Mouse (Mus musculus): ENCODE measurements at regions not wholly inside any gene's neighbourhood (a gene's known extent, or its start where the extent isn't known, plus 50 kb on each side); places are given as distances from the start of the nearest gene placed in this dataset.

DNA sequence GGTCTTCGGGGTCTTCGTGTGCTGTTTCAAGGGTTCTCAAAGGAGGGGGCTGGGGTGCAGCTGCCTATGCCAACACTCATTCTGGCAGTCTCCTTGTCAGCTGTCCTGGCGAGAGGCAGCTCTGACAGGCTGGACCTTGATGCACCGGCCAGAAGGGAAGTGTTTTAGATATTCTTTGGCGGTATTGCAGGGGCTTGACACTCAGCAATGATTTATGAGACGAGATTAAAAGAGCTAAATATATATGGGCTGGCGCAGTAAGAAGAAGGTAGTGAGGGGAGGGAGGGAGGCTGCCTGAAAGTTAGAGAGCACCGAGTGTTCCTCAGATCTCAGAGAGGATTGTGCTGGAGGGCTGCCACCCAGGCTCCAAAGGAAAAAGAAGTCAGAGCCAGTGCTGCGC lies 50.2 kb upstream of the Pdzd8 start:
- peak in 1 of 2 experiments; percentile 29 for DNase-seq (ENCODE audit: low spot score in 2 of 2)

DNA sequence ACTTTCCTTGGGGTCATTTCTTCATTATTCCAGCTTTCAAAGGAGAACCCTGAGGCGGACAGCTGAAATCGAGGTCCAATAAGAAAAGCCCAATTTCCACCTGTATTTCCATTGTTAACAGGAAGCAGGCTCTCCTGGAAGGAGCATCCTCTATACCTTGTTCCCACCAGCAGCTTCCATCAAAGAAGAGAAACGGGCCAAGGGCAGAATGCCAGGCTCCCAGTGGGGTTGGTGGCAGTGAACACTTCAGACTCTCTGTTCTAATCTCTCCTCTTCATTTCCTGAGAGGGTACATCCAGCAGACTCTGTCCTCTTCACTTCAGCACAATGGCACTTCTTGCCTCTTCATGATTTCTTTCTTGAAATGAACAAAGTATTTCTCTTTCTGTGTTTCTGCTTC lies 50.9 kb upstream of the Pdzd8 start:
- DNase-seq (ENCODE audit: low spot score in 2 of 2) = no peak

DNA sequence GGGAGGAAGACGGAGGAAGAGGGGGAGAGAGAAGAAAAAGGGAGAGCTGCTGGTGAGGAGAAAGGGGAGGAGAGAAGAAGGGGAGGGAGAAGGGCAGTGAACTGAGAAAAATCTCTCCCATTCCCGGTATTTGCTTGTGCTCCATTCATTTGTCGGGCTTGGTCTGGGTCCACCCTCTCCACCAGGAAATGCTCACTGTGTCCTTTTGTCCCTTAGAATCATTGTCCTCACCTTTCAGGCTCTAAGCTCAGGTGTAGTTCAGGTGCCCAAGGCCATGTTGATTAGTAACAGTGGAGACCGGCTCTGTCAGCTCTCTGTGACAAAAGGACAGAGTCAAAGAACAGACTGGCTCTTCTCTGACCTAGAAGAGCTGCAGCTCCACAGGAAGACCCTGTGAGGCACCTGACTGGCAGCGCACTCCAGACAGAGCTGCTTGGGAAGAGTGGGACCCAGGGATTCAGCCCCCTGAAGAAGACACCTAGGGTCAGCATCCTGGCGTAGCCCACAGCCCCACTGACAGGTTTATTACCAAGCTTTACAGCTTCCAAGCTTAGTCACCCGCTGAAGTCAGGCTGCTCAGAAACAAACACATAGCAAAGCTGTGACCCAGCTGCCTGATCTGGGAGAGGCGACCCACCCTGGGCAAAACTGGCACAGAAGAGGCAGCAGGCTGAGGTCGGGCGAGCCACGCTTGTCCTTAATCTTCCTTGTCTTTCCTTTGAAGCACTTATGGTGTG lies 54.4 kb upstream of the Pdzd8 start:
- DNase-seq (ENCODE audit: low spot score in 2 of 2) = no peak

DNA sequence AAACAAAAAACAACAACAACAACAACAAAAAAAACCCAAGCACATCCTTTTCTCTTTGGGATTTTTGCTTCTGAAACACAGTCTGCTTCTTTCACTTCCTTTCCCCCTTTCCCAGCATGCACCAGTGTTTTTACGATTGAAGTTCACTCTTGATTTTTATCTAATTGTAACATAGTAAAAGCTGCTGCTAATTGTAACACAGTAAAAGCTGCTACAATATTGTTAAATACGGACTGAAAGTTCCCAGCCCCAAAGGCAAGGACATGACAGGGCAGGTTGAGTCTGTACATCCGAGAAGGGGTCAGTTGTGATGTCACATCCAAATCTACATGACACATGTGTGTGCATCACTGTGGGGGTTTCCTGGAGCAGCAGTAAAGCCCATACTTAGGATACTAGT lies 55.7 kb upstream of the Pdzd8 start:
- no peak for DNase-seq (ENCODE audit: low spot score in 2 of 2)

DNA sequence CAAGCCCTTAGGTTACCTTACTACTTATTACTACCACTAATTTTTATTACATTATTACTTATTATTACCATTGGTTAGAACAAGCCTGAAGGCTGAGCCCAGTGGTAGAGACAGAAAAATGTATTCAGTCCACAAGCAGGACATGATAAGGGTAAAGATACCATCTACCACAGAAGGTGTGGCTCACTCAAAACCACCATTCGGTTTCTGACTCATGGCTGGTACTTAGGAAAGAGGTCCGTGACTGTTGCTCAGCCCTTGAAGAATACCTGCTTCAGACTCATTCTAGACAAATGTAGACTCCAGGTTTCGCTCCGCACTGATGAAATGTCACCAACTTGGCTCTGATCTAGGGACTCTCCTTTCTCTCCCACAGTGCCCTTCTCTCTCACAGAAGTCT lies 56.1 kb upstream of the Emx2 start:
- DNase-seq (ENCODE audit: low spot score in 2 of 2) = no peak

DNA sequence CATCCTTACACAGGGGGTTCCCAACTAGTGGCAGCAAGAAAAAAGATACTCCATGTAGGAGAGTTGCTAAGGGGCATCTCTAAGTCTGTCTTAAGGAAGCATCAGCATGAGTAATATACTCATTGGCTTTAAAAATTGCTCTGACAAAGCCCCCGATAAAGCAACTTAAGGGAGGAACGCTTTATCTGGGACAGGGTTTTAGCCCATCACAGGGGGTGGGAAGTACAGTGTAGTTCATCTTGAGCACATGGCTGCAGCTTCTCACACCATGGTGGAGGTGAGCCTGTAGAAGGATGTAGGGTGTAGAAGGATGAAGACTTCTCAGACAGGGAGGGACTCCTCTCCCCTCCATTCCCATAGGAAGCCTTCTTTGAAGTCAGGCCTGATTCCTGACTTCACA lies 54.1 kb upstream of the Emx2 start:
- no peak for DNase-seq (ENCODE audit: low spot score in 2 of 2)

DNA sequence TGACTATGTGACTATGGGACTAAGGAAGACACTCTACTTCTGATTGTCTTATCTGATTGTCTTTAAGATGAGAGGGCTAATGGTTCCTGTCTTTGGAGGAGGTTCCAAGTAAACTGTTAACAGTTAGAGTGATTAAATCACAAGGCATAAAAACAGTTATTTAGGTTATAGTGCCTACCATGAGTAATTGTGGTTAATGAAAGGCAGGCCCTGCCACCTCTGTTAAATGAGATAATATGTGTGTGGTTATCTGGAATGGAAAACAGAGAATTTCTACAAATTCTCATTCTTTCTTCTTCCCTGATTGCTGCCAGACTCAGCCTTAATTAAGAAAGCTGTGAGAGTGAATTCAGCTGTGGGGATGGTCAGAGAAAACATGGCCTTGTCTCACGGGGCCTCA lies 53.4 kb upstream of the Emx2 start:
- DNase-seq (ENCODE audit: low spot score in 2 of 2) = no peak

DNA sequence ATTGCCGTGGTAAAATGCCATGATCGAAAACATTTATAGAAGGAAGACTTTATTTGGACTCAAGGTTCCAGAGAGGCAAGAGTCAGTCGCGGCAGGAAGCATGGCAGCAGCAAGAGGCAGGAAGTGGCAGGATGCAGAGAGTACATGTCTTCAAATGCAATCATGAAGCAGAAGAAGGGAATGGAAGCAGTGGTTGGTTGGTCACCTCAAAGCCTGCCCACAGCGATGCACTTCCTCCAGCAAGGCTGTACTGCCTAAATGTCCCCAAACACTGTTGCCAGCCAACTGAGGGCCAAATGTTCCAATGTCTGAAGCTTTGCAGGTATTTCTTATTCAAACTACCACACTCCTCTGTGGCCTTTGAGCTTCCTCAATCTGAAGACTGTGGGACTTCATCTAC lies 52.6 kb upstream of the Emx2 start:
- no peak for DNase-seq (ENCODE audit: low spot score in 2 of 2)

DNA sequence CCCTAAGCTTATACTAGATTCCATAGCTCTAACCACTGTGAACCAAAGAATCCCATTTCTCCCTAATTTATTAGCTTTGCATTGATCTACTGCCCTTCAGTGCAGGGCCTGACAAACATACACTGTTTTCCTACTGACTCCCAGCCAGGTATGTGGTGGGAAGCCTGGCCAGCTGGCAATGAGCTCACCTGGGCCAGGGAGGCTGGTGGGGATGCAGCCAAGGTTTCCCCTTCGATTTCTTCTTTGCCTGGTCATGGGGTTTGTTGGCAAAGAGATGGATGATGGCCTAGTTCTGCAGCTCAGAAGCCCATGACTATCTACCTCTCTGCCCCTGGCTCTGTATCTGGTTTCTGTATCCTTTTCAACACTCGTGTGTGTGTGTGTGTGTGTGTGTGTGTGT lies 50.1 kb upstream of the Emx2 start:
- DNase-seq (ENCODE audit: low spot score in 2 of 2) = no peak

All from gastrocnemius, postnatal 4 days (tissue).